Mouse (Mus musculus) embryonic facial prominence, embryonic 15.5 days (tissue): ENCODE data around the gene Srsf7. TPM values are rescaled to one million over a fixed set of nuclear protein-coding genes. Genes with fewer than 3 reads are reported as not detected.

Source experiments
- ATAC-seq: fragments of 200-750 bp; cut with Nextera tagmentation; 2 replicates; pipeline ENCODE4 v1.8.0; 2017; ENCODE audit warnings: low read depth, moderate TSS enrichment; ENCODE audit not compliant: insufficient number of reproducible peaks, low FRiP score, low TSS enrichment
- H3K27ac ChIP-seq: fragments of 300-500 bp; sonication (generic); replicated peaks from 2 replicates; pipeline ENCODE4 v1.5.1; 2015; ENCODE audit warnings: mild to moderate bottlenecking, inconsistent platforms
- H3K27me3 ChIP-seq: fragments of 300-500 bp; sonication (generic); 2 replicates; pipeline ENCODE4 v1.6.1; 2015; ENCODE audit warnings: inconsistent platforms
- H3K36me3 ChIP-seq: fragments of 300-500 bp; sonication (generic); 2 replicates; pipeline ENCODE4 v1.6.1; 2015; ENCODE audit warnings: mild to moderate bottlenecking, inconsistent platforms
- H3K4me1 ChIP-seq: fragments of 300-500 bp; sonication (generic); 2 replicates; pipeline ENCODE4 v1.6.1; 2015; ENCODE audit warnings: inconsistent platforms
- H3K4me2 ChIP-seq: fragments of 300-500 bp; sonication (generic); replicated peaks from 2 replicates; pipeline ENCODE4 v1.6.1; 2015; ENCODE audit warnings: mild to moderate bottlenecking, inconsistent platforms
- H3K4me3 ChIP-seq: fragments of 300-500 bp; sonication (generic); replicated peaks from 2 replicates; pipeline ENCODE4 v1.5.1; 2015; ENCODE audit warnings: mild to moderate bottlenecking, inconsistent platforms
- H3K9ac ChIP-seq: fragments of 300-500 bp; sonication (generic); 2 replicates; pipeline ENCODE4 v1.6.1; 2015; ENCODE audit warnings: inconsistent platforms
- H3K9me3 ChIP-seq: fragments of 300-500 bp; sonication (generic); replicated peaks from 2 replicates; pipeline ENCODE4 v1.6.1; 2016; ENCODE audit warnings: inconsistent platforms
- WGBS: fragments of 180-500 bp; shearing (Covaris S2); methylation state at CpG from one replicate; pipeline ENCODE4 v1.1.7; 2015; 5-methylcytosine and 5-hydroxymethylcytosine counted together
- polyA plus RNA-seq: library from polyadenylated mRNA; unstranded; fragments of >200 nt; fragmentation: Nextera tagmentation; extraction: Ambion mirVana; gene quantifications from 2 replicates; pipeline ENCODE4 v1.2.1, GENCODE M21; 2015

The Srsf7 gene
- polyA plus RNA-seq, 1 experiment from 2014 or later, result 487 TPM

GRCm38 (mm10) chr17:80170951-80171350 lies 36.2 kb downstream of the Srsf7 start:
- Histone ChIP-seq H3K27ac (no peak overlapping the region), H3K4me3 (no peak overlapping the region), H3K4me1 (peaks cover 16% of the 10 kb centered on the region), H3K36me3 (no peaks in the 10 kb centered on the region), H3K9ac (no peak overlapping the region), H3K4me2 (no peak overlapping the region), H3K27me3 (no peaks in the 10 kb centered on the region), H3K9me3 (no peaks in the 10 kb centered on the region)
- no peak for ATAC-seq
- 90% methylated on average over 7 of the region's 7 CpGs for WGBS

DNA sequence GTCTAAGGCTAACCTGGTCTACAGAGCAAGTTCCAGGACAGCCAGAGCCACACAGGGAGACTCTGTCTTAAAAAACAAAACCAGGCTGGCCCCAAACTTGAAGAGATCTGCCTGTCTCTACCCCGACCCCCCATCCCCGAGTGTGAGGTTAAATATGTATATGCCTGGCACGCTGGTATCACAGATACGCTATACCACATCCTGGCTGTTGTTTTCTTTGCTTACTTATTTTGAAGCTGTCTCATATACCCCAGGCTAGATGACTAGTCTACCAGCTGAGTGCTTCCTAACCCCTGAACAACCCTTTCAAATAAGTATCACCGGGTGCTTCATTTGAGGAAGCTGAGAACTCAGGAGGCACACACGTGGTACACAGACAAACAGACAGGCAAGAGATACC lies 37.3 kb downstream of the Srsf7 start:
- Histone ChIP-seq H3K36me3 (no peaks in the 10 kb centered on the region), H3K27ac (no peak overlapping the region), H3K27me3 (no peaks in the 10 kb centered on the region), H3K9ac (no peak overlapping the region), H3K4me1 (peaks cover 19% of the 10 kb centered on the region), H3K9me3 (no peaks in the 10 kb centered on the region), H3K4me2 (no peak overlapping the region), H3K4me3 (no peak overlapping the region)
- no peak for ATAC-seq
- 87% methylated on average over 6 of the region's 6 CpGs for WGBS

- peak; percentile 78 for ATAC-seq
- no peak overlapping the region for H3K9ac ChIP-seq
- 0 out of 2 replicates have a peak overlapping the region, but pooled peaks have one; percentile 18 for H3K27ac ChIP-seq
- 19% methylated on average over 16 of the region's 16 CpGs for WGBS
- 0 out of 2 replicates have a peak overlapping the region, but pooled peaks have one; percentile 2 for H3K4me3 ChIP-seq
- no peaks in the 10 kb centered on the region for H3K36me3 ChIP-seq
- H3K27me3 ChIP-seq, result no peaks in the 10 kb centered on the region
- H3K4me2 ChIP-seq, result peak overlapping the region; percentile 44
- H3K9me3 ChIP-seq, result no peaks in the 10 kb centered on the region
- peaks cover 19% of the 10 kb centered on the region for H3K4me1 ChIP-seq
Observed at GRCm38 (mm10) chr17:80168425-80169182, 38.5 kb downstream of the Srsf7 start.

DNA sequence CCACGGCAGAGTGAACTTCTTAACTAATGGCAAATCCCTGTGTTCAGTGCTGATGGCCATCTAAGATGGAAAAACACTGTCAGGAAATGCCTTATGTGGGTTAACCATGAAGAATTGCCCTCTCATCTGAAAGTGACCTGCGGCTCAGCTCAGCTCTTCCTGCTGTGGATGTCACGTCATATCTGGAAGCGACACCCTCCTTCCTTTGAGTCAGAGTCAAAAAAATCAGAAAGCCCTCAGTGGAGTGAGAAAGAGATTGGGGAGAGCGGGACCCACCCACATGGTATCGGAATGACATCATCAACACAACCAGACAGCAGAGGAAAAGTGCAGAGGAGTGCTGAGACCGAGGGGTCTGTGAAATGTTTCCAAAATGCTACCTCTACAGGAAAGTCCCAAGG lies 39.3 kb downstream of the Srsf7 start:
- Histone ChIP-seq H3K4me2 (peak overlapping the region; percentile 44), H3K9me3 (no peaks in the 10 kb centered on the region), H3K9ac (no peak overlapping the region), H3K36me3 (no peaks in the 10 kb centered on the region), H3K4me3 (no peak overlapping the region), H3K27me3 (no peaks in the 10 kb centered on the region), H3K4me1 (peaks cover 19% of the 10 kb centered on the region), H3K27ac (0 out of 2 replicates have a peak overlapping the region, but pooled peaks have one; percentile 17)
- peak; percentile 55 for ATAC-seq
- WGBS, result 38% methylated on average over 7 of the region's 7 CpGs

DNA sequence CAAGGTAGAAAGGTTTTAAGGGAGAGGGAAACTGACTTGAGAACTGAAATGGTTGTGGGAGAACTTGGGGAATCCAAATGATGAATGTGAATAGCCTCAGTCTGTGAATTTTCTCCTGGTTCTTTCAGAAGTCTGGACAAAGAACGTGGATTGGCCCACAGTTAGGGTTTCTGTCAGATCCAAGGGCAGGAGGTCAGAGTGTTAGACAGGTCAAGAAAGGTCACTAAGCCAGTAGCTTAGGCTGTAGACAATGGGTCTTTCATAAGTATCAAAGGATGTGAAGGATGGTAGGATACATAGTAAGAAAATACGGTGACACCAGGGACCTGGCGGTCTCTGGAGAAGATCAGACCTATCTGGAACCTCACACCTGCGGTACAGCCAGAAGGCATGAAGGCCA lies 39.7 kb downstream of the Srsf7 start:
- Histone ChIP-seq H3K4me2 (peak overlapping the region; percentile 44; the same call in 1 of the 2 replicates), H3K4me1 (peaks cover 19% of the 10 kb centered on the region), H3K27ac (no peak overlapping the region), H3K36me3 (no peaks in the 10 kb centered on the region), H3K9me3 (no peaks in the 10 kb centered on the region), H3K27me3 (no peaks in the 10 kb centered on the region), H3K9ac (no peak overlapping the region), H3K4me3 (no peak overlapping the region)
- no peak for ATAC-seq
- WGBS, result 56% methylated on average over 4 of the region's 4 CpGs

- no peak overlapping the region for H3K4me3 ChIP-seq
- no peak for ATAC-seq
- whole genome bisulfite sequencing, result 81% methylated on average over 6 of the region's 6 CpGs
- no peak overlapping the region for H3K27ac ChIP-seq
- H3K27me3 ChIP-seq, result no peaks in the 10 kb centered on the region
- H3K9ac ChIP-seq, result no peak overlapping the region
- no peak overlapping the region for H3K4me2 ChIP-seq
- peaks cover 19% of the 10 kb centered on the region for H3K4me1 ChIP-seq
- no peaks in the 10 kb centered on the region for H3K9me3 ChIP-seq
- H3K36me3 ChIP-seq, result no peaks in the 10 kb centered on the region
Observed at GRCm38 (mm10) chr17:80166346-80166745, 40.8 kb downstream of the Srsf7 start.

- H3K27ac ChIP-seq, result no peak overlapping the region
- H3K36me3 ChIP-seq, result no peaks in the 10 kb centered on the region
- WGBS, result 47% methylated on average over 6 of the region's 6 CpGs
- no peak overlapping the region for H3K4me3 ChIP-seq
- H3K9ac ChIP-seq, result no peak overlapping the region
- H3K9me3 ChIP-seq, result no peaks in the 10 kb centered on the region
- H3K27me3 ChIP-seq, result no peaks in the 10 kb centered on the region
- no peak overlapping the region for H3K4me2 ChIP-seq
- ATAC-seq, result no peak
- peaks cover 19% of the 10 kb centered on the region for H3K4me1 ChIP-seq
Observed at GRCm38 (mm10) chr17:80165741-80166140, 41.4 kb downstream of the Srsf7 start.

- no peak overlapping the region for H3K27ac ChIP-seq
- H3K4me1 ChIP-seq, result peaks cover 23% of the 10 kb centered on the region
- no peaks in the 10 kb centered on the region for H3K27me3 ChIP-seq
- WGBS, result 83% methylated on average over 8 of the region's 8 CpGs
- H3K4me3 ChIP-seq, result no peak overlapping the region
- H3K9ac ChIP-seq, result no peak overlapping the region
- no peak overlapping the region for H3K4me2 ChIP-seq
- H3K9me3 ChIP-seq, result no peaks in the 10 kb centered on the region
- no peaks in the 10 kb centered on the region for H3K36me3 ChIP-seq
- ATAC-seq, result no peak
Observed at GRCm38 (mm10) chr17:80163991-80164390, 43.1 kb downstream of the Srsf7 start.

DNA sequence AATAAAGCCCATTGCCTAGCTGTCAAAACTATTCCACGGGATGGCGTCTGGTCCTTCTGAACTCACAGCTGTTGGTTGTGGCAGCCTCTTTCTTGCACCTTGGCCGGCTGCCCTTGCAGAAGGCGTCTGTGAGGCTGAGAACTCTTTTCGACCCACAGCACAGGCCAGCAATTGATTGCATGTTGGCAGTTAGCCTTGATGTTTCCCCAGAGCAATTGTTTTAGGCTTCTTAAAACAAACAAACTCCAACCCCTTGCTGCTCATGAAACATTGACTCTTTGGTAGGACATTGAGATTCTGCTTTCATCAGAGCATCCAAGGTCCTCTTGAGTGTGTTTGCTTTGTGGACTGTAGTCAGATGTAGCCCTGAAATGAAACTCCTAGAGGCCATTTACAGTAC lies 46.7 kb downstream of the Srsf7 start:
- Histone ChIP-seq H3K9ac (no peak overlapping the region), H3K27ac (no peak overlapping the region), H3K4me2 (no peak overlapping the region), H3K9me3 (no peaks in the 10 kb centered on the region), H3K4me1 (0 out of 2 replicates have a peak, but pooled peaks cover 4% of the 10 kb centered on the region), H3K4me3 (no peak overlapping the region), H3K27me3 (no peaks in the 10 kb centered on the region), H3K36me3 (no peaks in the 10 kb centered on the region)
- WGBS, result 40% methylated on average over 5 of the region's 5 CpGs
- 0 out of 2 replicates have a peak, but pooled peaks have one; percentile 39 for ATAC-seq

GRCm38 (mm10) chr17:80157489-80157888 lies 49.6 kb downstream of the Srsf7 start:
- Histone ChIP-seq H3K9me3 (no peaks in the 10 kb centered on the region), H3K9ac (no peak overlapping the region), H3K4me3 (no peak overlapping the region), H3K27me3 (no peaks in the 10 kb centered on the region), H3K4me2 (no peak overlapping the region), H3K4me1 (0 out of 2 replicates have a peak, but pooled peaks cover 4% of the 10 kb centered on the region), H3K36me3 (no peaks in the 10 kb centered on the region), H3K27ac (no peak overlapping the region)
- no peak for ATAC-seq
- WGBS, result 85% methylated on average over 6 of the region's 6 CpGs

- H3K4me1 ChIP-seq, result 0 out of 2 replicates have a peak, but pooled peaks cover 4% of the 10 kb centered on the region
- WGBS, result 90% methylated on average over 8 of the region's 8 CpGs
- H3K27ac ChIP-seq, result no peak overlapping the region
- ATAC-seq, result no peak
- H3K4me3 ChIP-seq, result no peak overlapping the region
- H3K9me3 ChIP-seq, result no peaks in the 10 kb centered on the region
- no peaks in the 10 kb centered on the region for H3K36me3 ChIP-seq
- no peak overlapping the region for H3K9ac ChIP-seq
- no peaks in the 10 kb centered on the region for H3K27me3 ChIP-seq
- H3K4me2 ChIP-seq, result no peak overlapping the region
Observed at GRCm38 (mm10) chr17:80156905-80157304, 50.2 kb downstream of the Srsf7 start.

- no peak overlapping the region for H3K4me3 ChIP-seq
- H3K36me3 ChIP-seq, result no peaks in the 10 kb centered on the region
- H3K4me1 ChIP-seq, result no peaks in the 10 kb centered on the region
- no peaks in the 10 kb centered on the region for H3K27me3 ChIP-seq
- 64% methylated on average over 2 of the region's 2 CpGs for WGBS
- no peak for ATAC-seq
- no peak overlapping the region for H3K27ac ChIP-seq
- H3K9ac ChIP-seq, result no peak overlapping the region
- H3K4me2 ChIP-seq, result no peak overlapping the region
- no peaks in the 10 kb centered on the region for H3K9me3 ChIP-seq
Observed at GRCm38 (mm10) chr17:80153631-80154030, 53.5 kb downstream of the Srsf7 start.
